Mouse (Mus musculus): ENCODE measurements around the gene Narfl.
"Not testable (repeated sequence)": the region's sequence is repeated elsewhere in the genome, so short reads cannot be mapped to it uniquely, and the experiment has no call there.

The Narfl gene

DNA sequence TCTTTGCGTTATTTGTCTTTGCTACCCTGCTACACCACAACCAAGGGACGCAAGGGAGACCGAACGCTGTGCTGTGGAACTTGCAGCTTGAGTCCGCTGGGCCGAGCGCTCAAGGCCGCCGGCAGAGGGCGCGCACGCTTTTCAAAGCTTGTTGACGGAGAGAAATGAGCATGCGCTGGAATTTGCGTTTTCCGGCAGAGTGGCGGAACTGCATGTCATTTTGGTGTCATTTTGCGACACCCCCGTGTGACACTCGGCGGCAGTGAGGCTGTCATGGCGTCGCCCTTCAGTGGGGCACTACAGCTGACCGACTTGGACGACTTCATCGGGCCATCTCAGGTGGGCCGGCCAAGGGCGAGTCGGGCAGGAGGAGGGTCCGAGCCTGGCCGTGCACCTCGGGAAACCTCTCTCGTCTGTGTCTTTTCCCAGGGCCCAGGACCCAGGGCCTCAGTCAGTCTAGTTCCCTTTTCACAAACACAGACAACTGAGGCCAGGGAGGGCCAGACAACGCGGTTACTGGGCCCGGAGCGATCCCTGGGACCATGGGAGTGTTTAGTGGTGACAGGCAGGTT lies at the start of gene Narfl:
Gene Narfl, plus strand, starts transcription at position 228 of the 572 bp plus-strand sequence.
- peak; percentile 98 for DNase-seq

- DNase-seq = no peak
Measured at GRCm38 (mm10) chr17:25723919-25724318, 49.7 kb upstream of the Narfl start.

- DNase-seq = no peak
Measured at GRCm38 (mm10) chr17:25725264-25725663, 48.3 kb upstream of the Narfl start.

DNA sequence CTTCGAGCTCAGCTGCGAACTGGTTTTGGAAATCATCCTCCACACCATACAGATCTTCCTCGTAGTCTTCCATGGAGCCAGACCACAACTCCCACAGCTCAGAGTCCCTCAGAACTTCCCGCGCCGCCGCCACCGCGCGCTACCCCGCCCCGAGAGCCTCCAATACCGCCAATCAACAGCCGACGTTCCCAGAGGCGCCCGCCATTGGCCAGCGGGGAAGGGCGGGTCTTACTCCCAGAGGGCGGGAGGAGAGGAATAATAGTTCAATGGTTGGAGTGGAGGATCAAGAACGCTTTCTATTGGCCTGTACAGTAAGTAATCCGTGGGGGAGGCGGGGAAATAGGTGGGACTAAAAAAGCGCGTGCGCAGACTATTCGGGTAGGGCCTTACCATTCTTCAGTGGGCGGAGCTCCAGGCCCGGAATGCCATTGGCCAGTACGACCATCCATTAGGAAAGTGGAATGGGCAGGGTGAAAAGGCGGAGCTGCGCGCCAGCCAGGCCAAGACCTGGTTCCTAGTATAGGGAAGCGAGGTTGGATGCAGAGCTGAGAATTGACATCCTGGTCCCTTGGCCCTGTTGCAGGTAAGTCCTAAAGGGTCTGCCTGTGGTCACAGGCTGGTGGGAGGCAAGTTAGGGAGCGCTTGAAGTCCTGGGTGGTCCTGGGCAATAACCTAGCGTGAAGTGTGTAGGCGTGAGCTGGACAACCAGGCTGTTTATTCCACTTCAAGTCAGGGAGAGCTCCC lies 46.1 kb upstream of the Narfl start, which contains the start of the genes Chtf18 and Rpusd1:
Gene Chtf18, minus strand, starts transcription at position 155 of the 744 bp plus-strand sequence.
Gene Rpusd1, plus strand, starts transcription at position 406 of the 744 bp plus-strand sequence.
- peak; percentile 98 for DNase-seq

DNA sequence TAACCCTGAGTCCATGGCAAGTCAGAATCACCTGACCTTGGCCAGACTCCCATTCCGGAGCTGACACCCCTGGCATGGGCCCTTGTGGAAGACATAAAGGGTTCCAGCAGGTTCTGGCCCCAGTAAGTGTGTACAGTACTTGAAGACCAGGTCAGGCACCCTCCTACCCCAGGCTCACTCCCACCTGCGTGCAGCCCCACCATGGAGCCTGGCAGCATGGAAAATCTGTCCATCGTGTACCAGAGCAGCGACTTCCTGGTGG lies 45.6 kb upstream of the Narfl start:
- no peak for DNase-seq

DNA sequence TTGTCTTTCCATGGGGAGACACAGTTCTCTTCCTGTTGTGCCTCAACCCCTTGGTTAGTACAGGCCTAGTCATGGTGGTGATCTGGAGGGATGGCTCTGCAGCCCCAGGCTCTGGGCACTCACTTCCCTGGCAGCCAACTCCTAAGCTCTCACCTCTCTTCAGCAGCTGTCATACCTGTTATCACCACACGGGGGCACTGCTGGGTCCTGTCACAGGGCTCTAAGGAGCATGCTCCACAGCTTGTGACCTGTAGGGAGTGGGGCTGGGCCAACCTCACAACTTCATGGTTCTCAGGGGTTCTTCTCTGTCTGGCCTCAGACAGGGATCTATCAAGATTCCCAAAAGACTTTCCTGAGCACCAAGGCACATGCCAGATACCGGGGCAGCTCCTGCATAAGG lies 41.5 kb upstream of the Narfl start:
- DNase-seq = peak; percentile 75

GRCm38 (mm10) chr17:25735246-25735645 lies 38.3 kb upstream of the Narfl start:
- DNase-seq = no peak

GRCm38 (mm10) chr17:25735745-25736144 lies 37.8 kb upstream of the Narfl start, which contains the start of gene Mslnl:
Gene Mslnl (plus strand): TSS chr17:25736042.
- DNase-seq = no peak

GRCm38 (mm10) chr17:25738861-25739260 lies 34.7 kb upstream of the Narfl start:
- DNase-seq = no peak

DNA sequence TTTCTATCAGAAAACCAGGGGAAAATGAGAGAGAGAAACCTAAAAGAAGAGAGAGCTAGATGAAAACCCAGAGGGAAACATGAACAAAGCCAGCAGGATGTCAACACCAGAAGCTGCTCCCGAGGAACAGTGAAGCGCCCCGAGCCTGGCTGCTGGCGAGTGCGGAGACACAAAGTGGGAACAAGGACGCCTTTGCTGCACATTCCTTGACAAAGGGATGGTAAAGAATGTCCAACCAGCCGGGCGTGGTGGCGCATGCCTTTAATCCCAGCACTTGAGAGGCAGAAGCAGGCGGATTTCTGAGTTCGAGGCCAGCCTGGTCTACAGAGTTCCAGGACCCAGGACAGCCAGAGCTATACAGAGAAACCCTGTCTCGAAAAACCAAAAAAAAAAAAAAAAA lies 32.1 kb upstream of the Narfl start:
- DNase-seq = not testable (repeated sequence)

- DNase-seq = no peak
Measured at GRCm38 (mm10) chr17:25743831-25744230, 29.7 kb upstream of the Narfl start.

GRCm38 (mm10) chr17:25744311-25744710 lies 29.3 kb upstream of the Narfl start:
- DNase-seq = no peak

GRCm38 (mm10) chr17:25748238-25748637 lies 25.3 kb upstream of the Narfl start:
- no peak for DNase-seq

DNA sequence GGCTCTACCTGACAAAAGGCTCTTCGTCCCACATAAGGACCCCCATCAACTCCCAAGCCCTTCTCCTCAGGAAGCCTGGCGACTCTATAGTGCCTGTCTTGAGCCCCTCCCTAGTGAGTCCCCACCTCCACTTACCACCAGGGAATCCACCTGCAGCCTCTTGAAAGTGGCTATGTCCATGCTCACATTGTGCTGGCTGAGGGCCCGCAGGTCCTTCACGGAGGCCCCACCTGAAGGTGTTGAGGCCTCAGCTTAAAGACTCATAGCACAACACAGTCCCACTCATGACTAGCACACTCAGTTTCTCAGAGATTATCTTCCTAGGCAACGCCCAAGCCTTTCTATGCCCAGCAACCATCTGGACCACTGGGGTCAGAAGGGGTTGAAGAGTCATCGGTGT lies 24.3 kb upstream of the Narfl start:
- no peak for DNase-seq

GRCm38 (mm10) chr17:25751446-25751845 lies 22.1 kb upstream of the Narfl start:
- DNase-seq = no peak

DNA sequence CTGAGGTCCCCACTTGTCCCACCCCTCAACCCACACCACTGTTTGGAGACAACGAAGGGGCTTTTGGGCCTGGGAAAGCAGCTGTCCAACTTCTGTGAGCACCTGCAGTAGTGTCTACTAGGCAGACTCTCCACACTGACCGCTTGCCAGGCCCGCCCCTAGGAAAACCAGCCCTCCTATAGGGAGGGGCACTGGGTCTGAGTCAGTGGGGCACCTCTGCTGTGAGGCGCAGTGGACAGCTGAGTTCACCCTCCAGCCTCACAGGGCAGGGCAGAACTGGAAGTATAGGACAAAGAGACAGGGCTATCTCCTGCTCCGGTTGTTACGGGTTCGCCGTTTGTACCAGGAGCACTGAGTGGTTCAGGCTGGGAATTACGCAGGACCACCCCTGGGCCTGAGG lies 19.3 kb upstream of the Narfl start, which contains the start of gene Msln:
Gene Msln, minus strand, starts transcription at position 138 of the 400 bp plus-strand sequence.
- no peak for DNase-seq

GRCm38 (mm10) chr17:25755086-25755485 lies 18.5 kb upstream of the Narfl start:
- DNase-seq = no peak

GRCm38 (mm10) chr17:25755627-25756377 lies 17.8 kb upstream of the Narfl start:
- no peak for DNase-seq

- DNase-seq = no peak
Measured at GRCm38 (mm10) chr17:25756378-25757242, 17.0 kb upstream of the Narfl start.

DNA sequence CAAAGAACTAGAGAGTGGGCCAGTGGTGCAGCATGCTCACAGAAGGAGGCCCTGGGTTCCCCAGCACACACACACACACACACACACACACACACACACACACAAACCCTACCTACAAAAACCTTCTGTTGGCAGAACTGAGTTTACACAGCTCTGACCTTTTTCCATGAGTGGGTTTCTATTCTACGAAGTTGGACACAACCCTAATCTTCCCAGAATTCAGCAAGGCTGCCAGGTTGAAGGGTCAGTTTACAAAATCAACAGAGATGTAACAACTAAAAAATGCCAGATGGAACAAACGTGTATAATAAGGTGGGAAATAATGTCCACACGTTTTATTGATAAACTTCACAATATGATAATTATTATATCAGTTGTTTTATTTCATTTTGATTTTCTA lies 15.9 kb upstream of the Narfl start:
- no peak for DNase-seq

DNA sequence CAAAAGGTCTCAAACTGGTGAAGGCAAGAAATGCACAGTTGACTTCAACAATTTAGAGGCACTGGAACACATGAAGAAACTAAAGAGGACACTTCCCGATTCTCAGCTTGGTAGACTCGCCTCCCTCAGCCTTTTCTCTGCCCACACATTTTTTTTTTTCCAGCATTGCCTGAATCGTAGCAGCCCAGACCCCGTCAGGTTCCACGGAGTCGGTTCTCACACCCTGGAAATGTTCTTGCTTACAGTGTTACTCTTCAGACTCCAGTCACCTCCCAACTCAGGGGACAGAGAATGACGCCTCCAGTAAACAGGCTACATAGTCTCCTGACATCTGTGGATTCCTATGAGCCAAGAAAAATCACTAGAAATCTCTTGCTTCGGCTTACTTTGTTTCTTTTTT lies 13.4 kb upstream of the Narfl start:
- DNase-seq = no peak

DNA sequence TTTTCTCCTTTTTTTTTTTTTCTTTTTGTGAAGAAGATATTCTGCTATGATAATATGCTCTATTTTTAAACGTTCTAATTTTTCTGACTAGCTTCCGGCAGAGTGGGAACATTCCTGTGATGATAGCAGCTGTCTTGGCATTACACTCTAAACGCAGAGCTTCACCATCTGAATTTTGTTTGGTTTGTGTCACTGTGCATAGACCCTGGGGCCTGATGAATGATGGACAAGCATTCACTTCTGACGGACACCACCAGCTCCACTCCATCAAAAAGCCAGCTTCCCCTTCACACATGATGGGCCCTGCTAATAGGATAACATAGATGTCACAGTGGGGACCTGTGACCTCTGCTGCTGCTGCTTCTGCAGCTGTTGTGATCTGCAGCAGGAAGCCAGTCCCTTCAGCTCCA lies 12.0 kb upstream of the Narfl start:
- no peak for DNase-seq

DNA sequence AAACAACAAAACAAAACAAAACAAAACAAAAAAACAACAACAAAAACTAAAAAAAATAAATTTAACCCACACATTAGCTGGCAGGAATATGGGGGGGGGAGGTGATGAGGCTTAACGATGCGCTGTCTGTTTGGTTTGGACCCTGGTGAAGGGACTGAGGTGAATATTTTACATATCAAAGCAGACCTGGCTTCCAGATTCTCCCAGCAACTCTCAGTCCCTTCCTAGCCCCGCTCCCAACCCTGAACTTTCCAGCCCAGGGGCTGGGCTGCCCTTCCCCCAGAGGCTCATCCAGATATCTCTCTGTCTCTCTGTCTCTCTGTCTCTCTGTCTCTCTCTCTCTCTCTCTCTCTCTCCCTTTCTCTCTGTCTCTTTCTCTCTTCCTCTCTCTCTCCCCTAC lies 11.0 kb upstream of the Narfl start:
- no peak for DNase-seq
